Mouse (Mus musculus) MEL (cell line): ENCODE data around the gene Lmnb2. TPM values are rescaled to one million over a fixed set of nuclear protein-coding genes. Genes with fewer than 3 reads are reported as not detected.

Experiments
- DNase-seq: peaks from one replicate; pipeline ENCODE4 v3.0.0; 2011; ENCODE audit warnings: low read depth, low spot score
- H3K27ac ChIP-seq: 2 replicates; pipeline ENCODE4 v1.5.1; 2012; ENCODE audit warnings: low read depth, mild to moderate bottlenecking, control low read depth, low read length, moderate library complexity; ENCODE audit not compliant: control insufficient read depth
- H3K27me3 ChIP-seq, 2 experiments: fragments of 150-350 bp in 1 of 2; sonication (generic) in 1 of 2; 2 replicates each; pipeline ENCODE4 v1.6.1; 2012; ENCODE audit warnings: low read length in 2 of 2, mild to moderate bottlenecking in 2 of 2, improper control_type of control experiment in 1 of 2, moderate library complexity in 1 of 2; ENCODE audit not compliant: insufficient read depth in 2 of 2, control insufficient read depth in 1 of 2
- H3K36me3 ChIP-seq, 2 experiments: 2 replicates each; pipeline ENCODE4 v1.6.1; 2012 to 2014; ENCODE audit warnings: low read length in 2 of 2, improper control_type of control experiment in 1 of 2, inconsistent platforms in 1 of 2, mild to moderate bottlenecking in 1 of 2; ENCODE audit not compliant: insufficient read depth in 2 of 2, control insufficient read depth in 1 of 2
- H3K4me1 ChIP-seq, 2 experiments: fragments of 150-350 bp in 1 of 2; sonication (generic) in 1 of 2; 2 replicates each; pipeline ENCODE4 v1.6.1; 2012; ENCODE audit warnings: low read length in 2 of 2, improper control_type of control experiment in 1 of 2, mild to moderate bottlenecking in 1 of 2; ENCODE audit not compliant: insufficient read depth in 2 of 2, control insufficient read depth in 1 of 2
- H3K4me3 ChIP-seq, 2 experiments: fragments of 150-350 bp in 1 of 2; sonication (generic) in 1 of 2; 2 replicates each; pipeline ENCODE4 v1.5.1; 2012; ENCODE audit warnings: low read depth in 2 of 2, low read length in 2 of 2, mild to moderate bottlenecking in 2 of 2, moderate library complexity in 2 of 2, control low read depth in 1 of 2, improper control_type of control experiment in 1 of 2; ENCODE audit not compliant: control insufficient read depth in 1 of 2, insufficient read depth in 1 of 2
- H3K79me2 ChIP-seq: 2 replicates; pipeline ENCODE4 v1.6.1; 2012; ENCODE audit warnings: mild to moderate bottlenecking, low read length, moderate library complexity; ENCODE audit not compliant: control insufficient read depth, poor library complexity, insufficient read depth
- H3K9ac ChIP-seq: 2 replicates; pipeline ENCODE4 v1.6.1; 2012; ENCODE audit warnings: low read depth, mild to moderate bottlenecking, control low read depth, low read length, moderate library complexity; ENCODE audit not compliant: control insufficient read depth, poor library complexity, severe bottlenecking
- H3K9me3 ChIP-seq: fragments of 150-350 bp; sonication (generic); replicated peaks from 2 replicates; pipeline ENCODE4 v1.6.1; 2012; ENCODE audit warnings: mild to moderate bottlenecking, low read length, improper control_type of control experiment, moderate library complexity; ENCODE audit not compliant: insufficient read depth
- CHD1 ChIP-seq: IDR thresholded peaks from 2 replicates; pipeline ENCODE4 v1.6.1; 2012; ENCODE audit warnings: low read depth, mild to moderate bottlenecking, inconsistent platforms, low read length, improper control_type of control experiment
- CHD2 ChIP-seq: IDR thresholded peaks from 2 replicates; pipeline ENCODE4 v1.6.1; 2011; ENCODE audit warnings: low read length, improper control_type of control experiment
- E2F4 ChIP-seq: IDR thresholded peaks from 2 replicates; pipeline ENCODE4 v1.6.1; 2011; ENCODE audit warnings: low read depth, low read length, improper control_type of control experiment, borderline replicate concordance
- ELF1 ChIP-seq: IDR thresholded peaks from 2 replicates; pipeline ENCODE4 v1.6.1; 2014; ENCODE audit warnings: low read depth, mild to moderate bottlenecking, inconsistent platforms, low read length, improper control_type of control experiment, moderate library complexity
- GABPA ChIP-seq: IDR thresholded peaks from 2 replicates; pipeline ENCODE4 v1.6.1; 2012; ENCODE audit warnings: low read depth, mild to moderate bottlenecking, inconsistent platforms, low read length, improper control_type of control experiment, moderate library complexity
- GATA1 ChIP-seq: IDR thresholded peaks from 2 replicates; pipeline ENCODE4 v1.6.1; 2011; ENCODE audit warnings: low read depth, low read length, improper control_type of control experiment
- JUND ChIP-seq: IDR thresholded peaks from 2 replicates; pipeline ENCODE4 v1.6.1; 2011; ENCODE audit warnings: low read depth, mild to moderate bottlenecking, improper control_type of control experiment, low read length
- MAFK ChIP-seq: IDR thresholded peaks from 2 replicates; pipeline ENCODE4 v1.6.1; 2011; ENCODE audit warnings: low read depth, mild to moderate bottlenecking, low read length, improper control_type of control experiment, borderline replicate concordance
- MAX ChIP-seq: IDR thresholded peaks from 2 replicates; pipeline ENCODE4 v1.6.1; 2011; ENCODE audit warnings: low read length, improper control_type of control experiment
- MAZ ChIP-seq: IDR thresholded peaks from 2 replicates; pipeline ENCODE4 v1.6.1; 2012; ENCODE audit warnings: low read depth, mild to moderate bottlenecking, inconsistent platforms, low read length, improper control_type of control experiment
- MXI1 ChIP-seq: IDR thresholded peaks from 2 replicates; pipeline ENCODE4 v1.6.1; 2011; ENCODE audit warnings: mild to moderate bottlenecking, low read depth, low read length, improper control_type of control experiment
- MYC ChIP-seq: IDR thresholded peaks from 2 replicates; pipeline ENCODE4 v1.6.1; 2011; ENCODE audit warnings: low read depth, mild to moderate bottlenecking, low read length, improper control_type of control experiment, moderate library complexity
- NELFE ChIP-seq: IDR thresholded peaks from 2 replicates; pipeline ENCODE4 v1.6.1; 2011; ENCODE audit warnings: low read depth, low read length, improper control_type of control experiment
- NRF1 ChIP-seq: IDR thresholded peaks from 2 replicates; pipeline ENCODE4 v1.6.1; 2014; ENCODE audit warnings: low read depth, mild to moderate bottlenecking, inconsistent platforms, low read length, improper control_type of control experiment, moderate library complexity; ENCODE audit not compliant: poor library complexity, insufficient read depth, severe bottlenecking
- POLR2A ChIP-seq, 2 experiments: IDR thresholded peaks; 2 replicates each; pipeline ENCODE4 v1.6.1; 2011 to 2012; ENCODE audit warnings: low read length in 2 of 2, mild to moderate bottlenecking in 2 of 2, control low read depth in 1 of 2, improper control_type of control experiment in 1 of 2, low read depth in 1 of 2, moderate library complexity in 1 of 2; ENCODE audit not compliant: control insufficient read depth in 1 of 2, insufficient read depth in 1 of 2, poor library complexity in 1 of 2
- POLR2AphosphoS2 ChIP-seq: IDR thresholded peaks from 2 replicates; pipeline ENCODE4 v1.6.1; 2011; ENCODE audit warnings: low read length, improper control_type of control experiment
- POLR2AphosphoS5 ChIP-seq: IDR thresholded peaks from 2 replicates; pipeline ENCODE4 v1.6.1; 2012; ENCODE audit warnings: low read depth, borderline replicate concordance, mild to moderate bottlenecking, inconsistent platforms, low read length, moderate library complexity, mixed read lengths
- RAD21 ChIP-seq: IDR thresholded peaks from 2 replicates; pipeline ENCODE4 v1.6.1; 2011; ENCODE audit warnings: mild to moderate bottlenecking, low read depth, low read length, improper control_type of control experiment
- SIN3A ChIP-seq: IDR thresholded peaks from 2 replicates; pipeline ENCODE4 v1.6.1; 2012; ENCODE audit warnings: low read length, improper control_type of control experiment, inconsistent platforms
- TAL1 ChIP-seq: IDR thresholded peaks from 2 replicates; pipeline ENCODE4 v1.6.1; 2012; ENCODE audit warnings: mild to moderate bottlenecking, inconsistent platforms, low read length, moderate library complexity, mixed read lengths
- TBP ChIP-seq: IDR thresholded peaks from 2 replicates; pipeline ENCODE4 v1.8.0; 2011; ENCODE audit warnings: low read depth, low read length, improper control_type of control experiment
- TCF12 ChIP-seq: IDR thresholded peaks from 2 replicates; pipeline ENCODE4 v1.6.1; 2014; ENCODE audit warnings: low read depth, mild to moderate bottlenecking, inconsistent platforms, low read length, improper control_type of control experiment, moderate library complexity
- UBTF ChIP-seq: IDR thresholded peaks from 2 replicates; pipeline ENCODE4 v1.6.1; 2012; ENCODE audit warnings: low read depth, mild to moderate bottlenecking, inconsistent platforms, low read length, improper control_type of control experiment, moderate library complexity, borderline replicate concordance; ENCODE audit not compliant: insufficient read depth
- USF2 ChIP-seq, 2 experiments: IDR thresholded peaks; 2 replicates each; pipeline ENCODE4 v1.6.1; 2011 to 2012; ENCODE audit warnings: improper control_type of control experiment in 2 of 2, low read length in 2 of 2, borderline replicate concordance in 1 of 2, inconsistent platforms in 1 of 2, low read depth in 1 of 2, mild to moderate bottlenecking in 1 of 2; ENCODE audit not compliant: insufficient read depth in 1 of 2
- ZC3H11A ChIP-seq: IDR thresholded peaks from 2 replicates; pipeline ENCODE4 v1.6.1; 2012; ENCODE audit warnings: low read depth, mild to moderate bottlenecking, inconsistent platforms, low read length, improper control_type of control experiment
- ZKSCAN1 ChIP-seq: IDR thresholded peaks from 2 replicates; pipeline ENCODE4 v1.6.1; 2012; ENCODE audit warnings: low read depth, mild to moderate bottlenecking, inconsistent platforms, low read length, improper control_type of control experiment, moderate library complexity
- ZNF384 ChIP-seq: IDR thresholded peaks from 2 replicates; pipeline ENCODE4 v1.6.1; 2012; ENCODE audit warnings: low read depth, mild to moderate bottlenecking, inconsistent platforms, low read length, improper control_type of control experiment
- polyA plus RNA-seq, 2 experiments: library from polyadenylated mRNA; stranded (reverse) in 1 of 2; unstranded in 1 of 2; fragments of >175 nt in 1 of 2; fragments of >200 nt in 1 of 2; gene quantifications; 2 replicates each; pipeline versions ENCODE4 v1.2.1 to v1.2.4; 2012; ENCODE audit warnings: low replicate concordance in 2 of 2, low read depth in 1 of 2; ENCODE audit not compliant: insufficient read length in 2 of 2, insufficient read depth in 1 of 2, missing spikeins in 1 of 2
- total RNA-seq: library from RNA; depleted of rRNA; stranded (reverse); fragments of 300-350 nt; gene quantifications from 2 replicates; pipeline ENCODE4 v1.2.3, GENCODE M21; 2012

Gene Lmnb2
- total and polyA plus RNA-seq, 3 experiments: 29.9 to 32.8 TPM; not detected in 1

DNA sequence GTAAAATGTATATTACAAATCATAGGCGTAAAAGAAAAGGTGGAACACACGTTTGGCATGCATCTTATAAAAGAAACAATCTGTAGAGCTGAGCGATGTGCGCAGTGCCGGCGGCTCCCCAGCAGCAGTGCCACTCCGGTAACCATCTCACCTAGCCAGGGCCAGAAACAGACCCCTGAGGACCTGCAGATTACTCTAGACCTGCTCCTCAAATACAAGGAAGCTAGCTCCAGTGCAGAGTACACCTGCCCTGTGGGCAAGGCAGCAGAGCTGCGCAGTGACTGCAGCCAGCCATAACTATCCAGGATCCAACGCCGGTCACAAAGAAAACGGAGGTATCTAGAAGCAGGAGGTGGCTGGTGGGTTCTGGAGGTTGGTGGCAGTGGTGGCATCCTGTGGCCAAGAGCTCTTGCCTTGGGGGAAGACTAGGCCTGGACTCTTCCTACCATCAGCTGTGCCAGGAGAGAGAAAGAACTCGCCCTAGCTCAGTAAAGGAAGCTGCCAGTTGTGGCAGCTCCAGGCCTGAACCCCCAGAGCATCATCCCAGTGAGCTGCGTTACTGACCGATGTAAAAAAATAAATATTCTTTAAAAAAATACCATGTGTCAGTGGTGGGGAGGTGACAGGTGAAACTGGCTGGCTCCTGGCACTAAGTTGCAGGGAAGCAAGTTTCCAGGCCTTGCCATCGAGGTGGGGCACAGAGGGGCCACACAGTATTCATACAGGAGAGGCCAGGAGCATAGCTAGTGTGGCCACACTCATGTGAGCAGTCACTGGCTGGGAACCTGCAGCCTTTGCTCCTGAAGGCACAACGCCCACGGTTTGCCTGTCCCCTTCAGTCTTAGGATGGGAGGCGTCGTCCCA is 16.4 kb downstream of the Lmnb2 start:
- no peak for TF ChIP-seq MYC
- TF ChIP-seq CHD1: no peak
- TF ChIP-seq TAL1: no peak
- TF ChIP-seq ZC3H11A: no peak
- no peak for TF ChIP-seq GATA1
- TF ChIP-seq GABPA: no peak

DNA sequence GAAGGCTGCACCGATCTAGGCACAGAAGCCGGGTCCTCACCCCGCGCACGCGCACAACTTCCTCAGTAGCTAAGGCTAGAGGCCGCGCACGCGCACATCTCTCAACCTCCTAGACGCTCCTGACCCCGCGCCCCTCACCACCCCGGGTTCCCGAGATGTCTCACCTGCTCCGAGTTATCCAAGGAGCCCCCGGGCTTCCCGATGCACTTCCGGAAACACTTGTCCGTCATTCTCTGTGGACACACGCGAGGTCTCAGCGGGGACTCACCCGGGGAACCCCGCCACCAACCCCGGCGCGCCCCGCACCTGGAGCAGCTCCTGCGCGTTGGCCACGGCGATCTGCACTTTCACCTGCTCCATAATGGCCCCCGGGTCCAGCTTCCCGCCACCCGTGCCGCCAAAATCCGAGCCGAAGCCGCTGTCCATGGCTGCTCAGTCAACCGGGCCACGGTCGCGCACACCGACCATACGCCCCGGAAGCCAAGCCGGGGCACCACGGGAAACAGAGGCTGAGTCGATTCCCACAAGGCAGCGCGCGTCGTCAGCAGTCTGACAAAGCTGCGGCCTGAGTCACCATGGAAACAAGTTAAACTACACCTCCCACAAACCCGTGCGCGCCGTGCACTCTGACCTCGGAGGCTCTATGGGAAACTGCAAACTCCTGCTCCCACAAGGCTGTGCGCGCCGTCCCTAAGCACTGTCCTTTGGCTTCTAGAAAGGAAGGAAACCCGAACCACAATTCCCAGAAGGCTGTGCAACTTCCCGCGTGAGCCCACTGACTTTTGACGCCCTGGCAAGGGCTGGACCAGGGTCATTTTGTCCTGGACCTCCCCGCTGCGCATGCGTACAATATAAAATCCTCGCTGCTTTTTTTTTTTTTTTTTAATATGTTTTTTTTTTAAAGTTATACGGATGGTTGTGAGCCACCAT is 17.5 kb downstream of the Lmnb2 start, which contains the start of gene Timm13:
Timm13 (minus strand) TSS at position 652 of the 930 bp plus-strand sequence.
- Histone ChIP-seq H3K27ac (peak within 1 kb of the TSS; percentile 79), H3K9me3 (no peaks in the 10 kb centered on the region), H3K27me3 (no peaks in the 10 kb centered on the region), H3K9ac (peak within 1 kb of the TSS; percentile 90), H3K79me2 (peaks cover 17% of the 10 kb centered on the region), H3K4me1 (peaks cover 0 to 8% of the 10 kb centered on the region in 2 experiments; a peak in 2 of 4 replicates), H3K36me3 (peaks cover 0 to 5% of the 10 kb centered on the region in 2 experiments; a peak in 2 of 4 replicates), H3K4me3 (peak within 1 kb of the TSS; percentile 65 to 90)
- peak; percentile 100 for DNase-seq
- TF ChIP-seq CHD2: peak; percentile 96
- TF ChIP-seq MXI1: peak; percentile 87
- TF ChIP-seq MAX: peak; percentile 28
- TF ChIP-seq TBP: peak; percentile 49; the same call in 1 of the 2 replicates
- TF ChIP-seq TCF12: peak; percentile 47; the same call in 1 of the 2 replicates
- TF ChIP-seq ZC3H11A: no peak
- TF ChIP-seq ZNF384: peak; percentile 98
- no peak for TF ChIP-seq CHD1
- TF ChIP-seq POLR2AphosphoS2: no peak; the same call in 1 of the 2 replicates
- no peak for TF ChIP-seq USF2 (IDR thresholded peaks at IDR 0.05; ENCODE audit: borderline replicate concordance in 1 of 2, insufficient read depth in 1 of 2, low read depth in 1 of 2, low read length in 2 of 2)
- no peak for TF ChIP-seq MAFK
- no peak for TF ChIP-seq JUND
- peak; percentile 88 for TF ChIP-seq ELF1
- TF ChIP-seq POLR2AphosphoS5: no peak
- TF ChIP-seq SIN3A: peak; percentile 95
- no peak for TF ChIP-seq ZKSCAN1
- TF ChIP-seq E2F4: no peak
- TF ChIP-seq NELFE: peak; percentile 94
- peak; percentile 73; the same call in 1 of the 2 replicates for TF ChIP-seq MAZ
- peak; percentile 69 for TF ChIP-seq MYC
- TF ChIP-seq UBTF: no peak
- TF ChIP-seq NRF1: peak; percentile 91
- no peak for TF ChIP-seq RAD21
- peak; percentile 89 to 90 for TF ChIP-seq POLR2A (IDR thresholded peaks at IDR 0.05; ENCODE audit: control insufficient read depth in 1 of 2, insufficient read depth in 1 of 2, low read depth in 1 of 2, low read length in 2 of 2, poor library complexity in 1 of 2)

More for the DNA sequence above, 16.4 kb downstream of the Lmnb2 start:
- peaks cover 0 to 5% of the 10 kb centered on the region in 2 experiments; a peak in 2 of 4 replicates for H3K36me3 ChIP-seq
- H3K27me3 ChIP-seq: no peaks in the 10 kb centered on the region
- no peaks in the 10 kb centered on the region for H3K9me3 ChIP-seq
- no peak for DNase-seq
- H3K27ac ChIP-seq: peak overlapping the region; percentile 1; the same call in 1 of the 2 replicates
- H3K4me1 ChIP-seq: peaks cover 0 to 8% of the 10 kb centered on the region in 2 experiments; a peak in 2 of 4 replicates
- H3K79me2 ChIP-seq: peaks cover 17% of the 10 kb centered on the region
- H3K4me3 ChIP-seq: peak overlapping the region in 1 of 2 experiments; percentile 10; a peak in 1 of 4 replicates
- H3K9ac ChIP-seq: peak overlapping the region; percentile 45
